Comparison of ENCODE assay signal across 8 mouse cellular contexts in genomic region chr19:29366969-29367622, GRCm38 (mm10). TPM values are rescaled to one million over a fixed set of nuclear protein-coding genes. Genes with fewer than 3 reads are reported as not detected.
A peak's percentile ranks its signal among the peaks of the same experiment; 100 is the strongest.
DNase-seq lines count a peak whose midpoint lies in the region; ATAC-seq and TF ChIP-seq lines count a peak whose summit lies in the region.

Gene Plgrkt, minus strand, starts transcription at chr19:29367390.
Gene Cd274, plus strand, starts transcription at chr19:29367455.

- TF ChIP-seq POLR2A in brain, embryonic 14.5 days (IDR thresholded peaks at IDR 0.05; ENCODE audit: borderline replicate concordance, extremely low read depth, insufficient read depth, insufficient read length, poor library complexity, severe bottlenecking) = no peak

- peak within 1 kb of the TSS; percentile 81 for H3K4me3 ChIP-seq in erythroblast, embryonic 14.5 days (replicated peaks)
- peak within 1 kb of the TSS; percentile 63 for H3K4me3 ChIP-seq in heart, embryonic 15.5 days
- peak within 1 kb of the TSS; percentile 62 for H3K4me3 ChIP-seq in lung, embryonic 15.5 days

- H3K9ac ChIP-seq in heart, embryonic 15.5 days = peak within 1 kb of the TSS; percentile 57
- peak within 1 kb of the TSS; percentile 43 for H3K9ac ChIP-seq in lung, embryonic 15.5 days

- H3K4me1 ChIP-seq in erythroblast, embryonic 14.5 days (ENCODE audit: control insufficient read depth) = peaks cover 35% of the 10 kb centered on the region
- H3K4me1 ChIP-seq in heart, embryonic 15.5 days (replicated peaks) = peaks cover 11% of the 10 kb centered on the region
- H3K4me1 ChIP-seq in lung, embryonic 15.5 days = peaks cover 11% of the 10 kb centered on the region

- DNase-seq in CD8-positive naive resting alpha-beta T cell, adult 2 months (ENCODE audit: low read depth in 2 of 2, low spot score in 2 of 2) = peak; percentile 80 to 83
- DNase-seq in brain, embryonic 14.5 days (ENCODE audit: low read depth) = peak; percentile 74
- DNase-seq in kidney, postnatal 14 days = peak; percentile 88
- DNase-seq in thymus, adult 18-20 months = peak; percentile 84 to 91

- H3K27me3 ChIP-seq in erythroblast, embryonic 14.5 days (ENCODE audit: control insufficient read depth) = no peaks in the 10 kb centered on the region
- no peaks in the 10 kb centered on the region for H3K27me3 ChIP-seq in heart, embryonic 15.5 days
- no peaks in the 10 kb centered on the region for H3K27me3 ChIP-seq in lung, embryonic 15.5 days

- 2% methylated on average over 26 of the region's 26 CpGs for WGBS in heart, embryonic 15.5 days
- 1% methylated on average over 26 of the region's 26 CpGs for WGBS in lung, embryonic 15.5 days

- peak within 1 kb of the TSS; percentile 88 for H3K4me2 ChIP-seq in heart, embryonic 15.5 days
- H3K4me2 ChIP-seq in lung, embryonic 15.5 days = peak within 1 kb of the TSS; percentile 78

- no peak for TF ChIP-seq CTCF in brain, embryonic 14.5 days (IDR thresholded peaks at IDR 0.05; ENCODE audit: borderline replicate concordance, extremely low read depth, insufficient read depth, insufficient read length)

- H3K36me3 ChIP-seq in erythroblast, embryonic 14.5 days (ENCODE audit: control insufficient read depth) = no peaks in the 10 kb centered on the region
- no peaks in the 10 kb centered on the region for H3K36me3 ChIP-seq in heart, embryonic 15.5 days
- H3K36me3 ChIP-seq in lung, embryonic 15.5 days = no peaks in the 10 kb centered on the region

- peak within 1 kb of the TSS; percentile 52; the same call in 1 of the 2 replicates for H3K27ac ChIP-seq in heart, embryonic 15.5 days
- 0 out of 2 replicates have a peak within 1 kb of the TSS, but pooled peaks have one; percentile 24 for H3K27ac ChIP-seq in lung, embryonic 15.5 days

- ATAC-seq in heart, embryonic 15.5 days (replicated peaks; ENCODE audit: insufficient number of reproducible peaks, insufficient read depth, low FRiP score, low read depth) = peak; percentile 71; the same call in 1 of the 2 replicates
- peak; percentile 82; the same call in 1 of the 2 replicates for ATAC-seq in lung, embryonic 15.5 days (ENCODE audit: borderline replicate concordance, extremely low read depth, low FRiP score, low TSS enrichment)
- ATAC-seq in neutrophil, adult 5-6 weeks (ENCODE audit: extremely low read depth, insufficient number of reproducible peaks, low FRiP score, poor library complexity, severe bottlenecking) = peak; percentile 83

- H3K9me3 ChIP-seq in erythroblast, embryonic 14.5 days (ENCODE audit: control insufficient read depth, low read length) = no peaks in the 10 kb centered on the region
- no peaks in the 10 kb centered on the region for H3K9me3 ChIP-seq in heart, embryonic 15.5 days (replicated peaks)
- H3K9me3 ChIP-seq in lung, embryonic 15.5 days = no peaks in the 10 kb centered on the region

RNA-seq across cellular contexts. Expression of gene Plgrkt, which starts in this region (rescaled TPM):
- polyA plus RNA-seq in brain, embryonic 14.5 days (2012; rRNA removed) = 50.7 and 63.5 TPM in 2 replicates
- polyA plus RNA-seq in erythroblast, embryonic 14.5 days (2012) = 0.66 and 1.1 TPM in 2 replicates
- 49.2 and 68.9 TPM in 2 replicates for polyA plus RNA-seq in heart, embryonic 15.5 days (2015; fragmentation: Nextera tagmentation; extraction: Ambion mirVana)
- polyA plus RNA-seq in lung, embryonic 15.5 days (2015; fragmentation: Nextera tagmentation; extraction: Ambion mirVana) = 45.3 and 56.9 TPM in 2 replicates
- total RNA-seq in neutrophil, adult 5-6 weeks (2017) = 158 and 160 TPM in 2 replicates

RNA-seq across cellular contexts. Expression of gene Cd274, which starts in this region (rescaled TPM):
- 1.00 and 1.1 TPM in 2 replicates for polyA plus RNA-seq in brain, embryonic 14.5 days (2012; rRNA removed)
- polyA plus RNA-seq in erythroblast, embryonic 14.5 days (2012) = not detected in 2 replicates
- 0.48 and 3.0 TPM in 2 replicates for polyA plus RNA-seq in heart, embryonic 15.5 days (2015; fragmentation: Nextera tagmentation; extraction: Ambion mirVana)
- 0.25 and 0.74 TPM in 2 replicates for polyA plus RNA-seq in lung, embryonic 15.5 days (2015; fragmentation: Nextera tagmentation; extraction: Ambion mirVana)
- total RNA-seq in neutrophil, adult 5-6 weeks (2017) = 39.5 and 42.1 TPM in 2 replicates

Comparison
In these comparisons a context has a peak if more than half of its experiments do, and no peak if none do; other contexts are left out.
1. Peak in every context shown above with its lines: DNase-seq, ATAC-seq, H3K4me3 ChIP-seq and H3K27ac ChIP-seq.
2. RNA of gene Plgrkt (polyA plus RNA-seq): 45.3 to 56.9 TPM in lung, embryonic 15.5 days, 50.7 to 63.5 TPM in brain, embryonic 14.5 days and 49.2 to 68.9 TPM in heart, embryonic 15.5 days; 0.66 to 1.1 TPM in erythroblast, embryonic 14.5 days; every median in the first group is over 10 times any median in the second.